ENCODE assay signal across 8 mouse cellular contexts in the genomic region with DNA sequence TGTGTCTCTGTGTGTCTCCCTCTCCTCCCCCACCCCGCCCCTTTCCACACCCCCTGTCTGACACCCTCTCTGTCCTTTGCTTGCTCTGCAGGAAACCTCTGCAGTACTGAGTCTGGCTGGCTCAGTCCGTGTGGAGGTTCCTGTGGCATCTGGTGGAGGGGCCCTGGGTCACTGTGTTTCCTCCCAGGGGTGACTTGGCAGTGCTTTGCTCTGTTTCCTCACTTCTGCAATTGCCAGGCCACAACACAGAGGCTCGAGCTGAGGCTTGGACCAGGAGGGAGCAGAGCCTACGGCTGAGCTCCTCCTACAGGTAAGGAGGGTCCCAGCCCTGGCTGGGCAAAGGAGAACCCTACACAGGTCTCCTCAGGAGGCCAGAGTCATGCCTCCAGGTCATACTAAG. TPM values are rescaled to one million over a fixed set of nuclear protein-coding genes. Genes with fewer than 3 reads are reported as not detected.
DNase-seq lines count a peak whose midpoint lies in the region; ATAC-seq and TF ChIP-seq lines count a peak whose summit lies in the region.

A gene (plus strand): TSS at position 103 of the 400 bp plus-strand sequence.

- no peak for TF ChIP-seq POLR2A in kidney, adult 2 months (IDR thresholded peaks at IDR 0.05; ENCODE audit: low read depth, low read length)
- TF ChIP-seq POLR2A in MEL (IDR thresholded peaks at IDR 0.05; ENCODE audit: control insufficient read depth in 1 of 2, insufficient read depth in 1 of 2, low read depth in 1 of 2, low read length in 2 of 2, poor library complexity in 1 of 2) = no peak

- H3K79me2 ChIP-seq in MEL (ENCODE audit: control insufficient read depth, insufficient read depth, low read length, poor library complexity) = no peaks in the 10 kb centered on the region

- H3K9ac ChIP-seq in kidney, embryonic 14.5 days (ENCODE audit: low read depth, low read length) = no peak within 1 kb of the TSS; the same call in 1 of the 2 replicates
- H3K9ac ChIP-seq in MEL (ENCODE audit: control insufficient read depth, low read depth, low read length, poor library complexity, severe bottlenecking) = no peak within 1 kb of the TSS
- no peak within 1 kb of the TSS for H3K9ac ChIP-seq in heart, embryonic 12.5 days
- no peak within 1 kb of the TSS for H3K9ac ChIP-seq in stomach, postnatal 0 days (ENCODE audit: low read length)

- ATAC-seq in kidney, embryonic 14.5 days (ENCODE audit: low FRiP score, low TSS enrichment) = no peak
- ATAC-seq in heart, embryonic 12.5 days (ENCODE audit: insufficient number of reproducible peaks, low FRiP score) = peak; percentile 36; the same call in 1 of the 2 replicates
- ATAC-seq in stomach, postnatal 0 days (ENCODE audit: low FRiP score, low TSS enrichment) = peak; percentile 48
- no peak for ATAC-seq in erythroid progenitor cell, adult 5-6 weeks (replicated peaks; ENCODE audit: low FRiP score, poor library complexity, severe bottlenecking)

- H3K4me2 ChIP-seq in kidney, embryonic 14.5 days (replicated peaks; ENCODE audit: low read depth, low read length) = no peak within 1 kb of the TSS
- 0 out of 2 replicates have a peak within 1 kb of the TSS, but pooled peaks have one; percentile 8 for H3K4me2 ChIP-seq in heart, embryonic 12.5 days
- H3K4me2 ChIP-seq in stomach, postnatal 0 days (replicated peaks; ENCODE audit: low read depth) = no peak within 1 kb of the TSS; the same call in 1 of the 2 replicates

- no peak for TF ChIP-seq RAD21 in MEL (IDR thresholded peaks at IDR 0.05; ENCODE audit: low read depth, low read length)

- H3K4me3 ChIP-seq in kidney, adult 2 months (ENCODE audit: insufficient read depth, low read depth, low read length) = no peak within 1 kb of the TSS
- H3K4me3 ChIP-seq in kidney, embryonic 14.5 days (ENCODE audit: low read length) = no peak within 1 kb of the TSS
- no peak within 1 kb of the TSS for H3K4me3 ChIP-seq in MEL (ENCODE audit: control insufficient read depth in 1 of 2, insufficient read depth in 1 of 2, low read depth in 2 of 2, low read length in 2 of 2)
- no peak within 1 kb of the TSS for H3K4me3 ChIP-seq in heart, embryonic 12.5 days
- 0 out of 2 replicates have a peak within 1 kb of the TSS, but pooled peaks have one; percentile 4 for H3K4me3 ChIP-seq in stomach, postnatal 0 days (ENCODE audit: low read depth, low read length)

- TF ChIP-seq CTCF in kidney, adult 2 months (conservative IDR thresholded peaks at IDR 0.05; ENCODE audit: insufficient read depth, insufficient read length, low read depth, low read length) = no peak
- TF ChIP-seq CTCF in MEL (IDR thresholded peaks at IDR 0.05 in 2 of 3, conservative IDR thresholded peaks at IDR 0.05 in 1 of 3; ENCODE audit: control insufficient read depth in 1 of 3, insufficient read depth in 1 of 3, low read depth in 2 of 3, low read length in 3 of 3, poor library complexity in 1 of 3, severe bottlenecking in 1 of 3) = no peak
- TF ChIP-seq CTCF in stomach, postnatal 0 days (IDR thresholded peaks at IDR 0.05; ENCODE audit: low read depth) = peak; percentile 5; the same call in 1 of the 2 replicates

- no peaks in the 10 kb centered on the region for H3K36me3 ChIP-seq in kidney, adult 2 months (ENCODE audit: control insufficient read depth, insufficient read depth, low read length)
- H3K36me3 ChIP-seq in kidney, embryonic 14.5 days (ENCODE audit: control insufficient read depth, insufficient read depth, low read length) = no peaks in the 10 kb centered on the region
- H3K36me3 ChIP-seq in MEL (ENCODE audit: control insufficient read depth in 1 of 2, insufficient read depth in 2 of 2, low read length in 2 of 2) = peaks cover 0 to 3% of the 10 kb centered on the region in 2 experiments; a peak in 1 of 4 replicates
- no peaks in the 10 kb centered on the region for H3K36me3 ChIP-seq in heart, embryonic 12.5 days
- H3K36me3 ChIP-seq in stomach, postnatal 0 days (ENCODE audit: control insufficient read depth, insufficient read depth, low read length) = no peaks in the 10 kb centered on the region

- peak; percentile 52 for DNase-seq in kidney, adult 2 months
- peak; percentile 25 for DNase-seq in MEL (ENCODE audit: low read depth, low spot score)
- peak; percentile 52 to 57 for DNase-seq in lung, adult 18-20 months
- no peak for DNase-seq in stomach, postnatal 0 days (ENCODE audit: low spot score)
- no peak for DNase-seq in embryo, embryonic 11 days

- H3K27me3 ChIP-seq in kidney, adult 2 months (replicated peaks; ENCODE audit: control insufficient read depth, insufficient read depth, low read length) = no peaks in the 10 kb centered on the region
- H3K27me3 ChIP-seq in kidney, embryonic 14.5 days (ENCODE audit: control insufficient read depth, insufficient read depth, low read length) = no peaks in the 10 kb centered on the region
- H3K27me3 ChIP-seq in MEL (ENCODE audit: control insufficient read depth in 1 of 2, insufficient read depth in 2 of 2, low read length in 2 of 2) = no peaks in the 10 kb centered on the region
- H3K27me3 ChIP-seq in heart, embryonic 12.5 days (replicated peaks) = no peaks in the 10 kb centered on the region
- no peaks in the 10 kb centered on the region for H3K27me3 ChIP-seq in stomach, postnatal 0 days (ENCODE audit: control insufficient read depth, insufficient read depth, low read length)

- H3K4me1 ChIP-seq in kidney, adult 2 months (ENCODE audit: control insufficient read depth, insufficient read depth, low read length) = no peaks in the 10 kb centered on the region
- no peaks in the 10 kb centered on the region for H3K4me1 ChIP-seq in kidney, embryonic 14.5 days (ENCODE audit: control insufficient read depth, insufficient read depth, low read length)
- H3K4me1 ChIP-seq in MEL (ENCODE audit: control insufficient read depth in 1 of 2, insufficient read depth in 2 of 2, low read length in 2 of 2) = peaks cover 0 to 7% of the 10 kb centered on the region in 2 experiments; a peak in 2 of 4 replicates
- H3K4me1 ChIP-seq in heart, embryonic 12.5 days (replicated peaks) = peaks cover 7% of the 10 kb centered on the region; the same call in 1 of the 2 replicates
- H3K4me1 ChIP-seq in stomach, postnatal 0 days (replicated peaks; ENCODE audit: control insufficient read depth, insufficient read depth) = no peaks in the 10 kb centered on the region

- H3K9me3 ChIP-seq in kidney, embryonic 14.5 days (ENCODE audit: control insufficient read depth, low read length) = no peaks in the 10 kb centered on the region
- no peaks in the 10 kb centered on the region for H3K9me3 ChIP-seq in MEL (replicated peaks; ENCODE audit: insufficient read depth, low read length)
- H3K9me3 ChIP-seq in heart, embryonic 12.5 days (replicated peaks) = no peaks in the 10 kb centered on the region
- no peaks in the 10 kb centered on the region for H3K9me3 ChIP-seq in stomach, postnatal 0 days (ENCODE audit: control insufficient read depth, low read length)

- 43% methylated on average over 4 of the region's 4 CpGs for WGBS in kidney, adult 2 months
- WGBS in kidney, embryonic 14.5 days = 24% methylated on average over 4 of the region's 4 CpGs
- 15% methylated on average over 4 of the region's 4 CpGs for WGBS in heart, embryonic 12.5 days
- 25% methylated on average over 4 of the region's 4 CpGs for WGBS in stomach, postnatal 0 days

- no peak for TF ChIP-seq EP300 in MEL (IDR thresholded peaks at IDR 0.05; ENCODE audit: low read depth in 1 of 2, low read length in 2 of 2)
- no peak for TF ChIP-seq EP300 in stomach, postnatal 0 days (optimal IDR thresholded peaks at IDR 0.05)

- H3K27ac ChIP-seq in kidney, adult 2 months (ENCODE audit: insufficient read depth, low read depth, low read length) = no peak within 1 kb of the TSS
- H3K27ac ChIP-seq in kidney, embryonic 14.5 days (ENCODE audit: low read depth, low read length) = no peak within 1 kb of the TSS
- no peak within 1 kb of the TSS for H3K27ac ChIP-seq in MEL (ENCODE audit: control insufficient read depth, low read depth, low read length)
- H3K27ac ChIP-seq in heart, embryonic 12.5 days (ENCODE audit: poor library complexity, severe bottlenecking) = no peak within 1 kb of the TSS
- peak within 1 kb of the TSS; percentile 13 for H3K27ac ChIP-seq in stomach, postnatal 0 days (replicated peaks)

TF ChIP-seq in MEL, 35 proteins besides CTCF, POLR2A, EP300 and RAD21:
- TF ChIP-seq GABPA (IDR thresholded peaks at IDR 0.05; ENCODE audit: low read depth, low read length) = no peak

RNA-seq across cellular contexts. Expression of the gene that starts here (rescaled TPM):
- polyA plus RNA-seq in kidney, adult 2 months (2012; rRNA removed) = 1.4 and 2.2 TPM in 2 replicates
- 0.23 and 0.47 TPM in 2 replicates for polyA plus RNA-seq in kidney, embryonic 14.5 days (2014; fragmentation: Nextera tagmentation; extraction: Ambion mirVana)
- total RNA-seq in MEL (2012; rRNA removed) = not detected in 2 replicates
- under 1 TPM in 1 of 2 experiments, not detected in 1; 0.06 TPM for polyA plus RNA-seq in MEL (2012; ENCODE audit: insufficient read depth in 1 of 2, insufficient read length in 2 of 2, low read depth in 1 of 2, low replicate concordance in 2 of 2, missing spikeins in 1 of 2)
- 0.23 and 0.27 TPM in 2 replicates for polyA plus RNA-seq in heart, embryonic 12.5 days (2016; fragmentation: Nextera tagmentation; extraction: Ambion mirVana)
- 0.88 and 0.90 TPM in 2 replicates for polyA plus RNA-seq in stomach, postnatal 0 days (2015; fragmentation: Nextera tagmentation; extraction: Ambion mirVana)
- 2.9 and 3.8 TPM in 2 replicates for total RNA-seq in erythroid progenitor cell, adult 5-6 weeks (2015; ENCODE audit: low replicate concordance)
- total RNA-seq in erythroid progenitor cell, adult 5-6 weeks (2017; ENCODE audit: low replicate concordance) = 4.4 and 5.4 TPM in 2 replicates

Comparison
In these comparisons a context has a peak if more than half of its experiments do, and no peak if none do; other contexts are left out.
1. Peak in DNase-seq in MEL; RNA of the gene not detected or under 1 TPM.
2. Peak in ATAC-seq and H3K4me2 ChIP-seq in heart, embryonic 12.5 days; RNA of the gene not detected or under 1 TPM.
3. Peak in ATAC-seq, H3K4me3 ChIP-seq and H3K27ac ChIP-seq in stomach, postnatal 0 days; RNA of the gene not detected or under 1 TPM.
4. DNase-seq: peak in kidney, adult 2 months (single experiment) and lung, adult 18-20 months (2 of 2); none in stomach, postnatal 0 days (single experiment) and embryo, embryonic 11 days (single experiment).